Mouse (Mus musculus) forebrain, embryonic 11.5 days (tissue): ENCODE results near the gene Oxld1. TPM values are rescaled to one million over a fixed set of nuclear protein-coding genes. Genes with fewer than 3 reads are reported as not detected.
A peak's percentile ranks its signal among the peaks of the same experiment; 100 is the strongest.

ENCODE experiments used
- ATAC-seq: fragments of 200-750 bp; cut with Nextera tagmentation; replicated peaks from 2 replicates; pipeline ENCODE4 v1.8.0; 2017; ENCODE audit warnings: moderate TSS enrichment; ENCODE audit not compliant: low FRiP score
- DNase-seq: peaks from one replicate; pipeline ENCODE4 v3.0.0-alpha.2; 2017; ENCODE audit warnings: low spot score
- H3K27ac ChIP-seq: fragments of 300-500 bp; sonication (generic); 2 replicates; pipeline ENCODE4 v1.5.1; 2014; ENCODE audit warnings: low read depth, low read length
- H3K27me3 ChIP-seq: fragments of 300-500 bp; sonication (generic); 2 replicates; pipeline ENCODE4 v1.6.1; 2014; ENCODE audit warnings: mild to moderate bottlenecking, low read length, mixed read lengths; ENCODE audit not compliant: control insufficient read depth, insufficient read depth
- H3K36me3 ChIP-seq: fragments of 300-500 bp; sonication (generic); 2 replicates; pipeline ENCODE4 v1.6.1; 2014; ENCODE audit warnings: mild to moderate bottlenecking, low read length, moderate library complexity, mixed read lengths; ENCODE audit not compliant: control insufficient read depth, insufficient read depth
- H3K4me1 ChIP-seq: fragments of 300-500 bp; sonication (generic); replicated peaks from 2 replicates; pipeline ENCODE4 v1.6.1; 2014; ENCODE audit warnings: low read length, mixed read lengths; ENCODE audit not compliant: control insufficient read depth, insufficient read depth
- H3K4me2 ChIP-seq: fragments of 300-500 bp; sonication (generic); 2 replicates; pipeline ENCODE4 v1.6.1; 2014; ENCODE audit warnings: low read depth, mild to moderate bottlenecking, low read length, moderate library complexity, mixed read lengths; ENCODE audit not compliant: severe bottlenecking
- H3K4me3 ChIP-seq: fragments of 300-500 bp; sonication (generic); 2 replicates; pipeline ENCODE4 v1.5.1; 2014; ENCODE audit warnings: low read depth, low read length
- H3K9ac ChIP-seq: fragments of 300-500 bp; sonication (generic); 2 replicates; pipeline ENCODE4 v1.6.1; 2014; ENCODE audit warnings: low read length
- H3K9me3 ChIP-seq: fragments of 300-500 bp; sonication (generic); 2 replicates; pipeline ENCODE4 v1.6.1; 2016; ENCODE audit warnings: low read length, mixed read lengths; ENCODE audit not compliant: control insufficient read depth
- WGBS: fragments of 180-500 bp; shearing (Covaris S2); extraction: QIAGEN DNeasy Blood & Tissue Kit; methylation state at CpG from one replicate; pipeline ENCODE4 v1.1.7; 2014; 5-methylcytosine and 5-hydroxymethylcytosine counted together
- polyA plus RNA-seq: library from polyadenylated mRNA; unstranded; fragments of >200 nt; fragmentation: Nextera tagmentation; extraction: Ambion mirVana; gene quantifications from 2 replicates; pipeline ENCODE4 v1.2.1, GENCODE M21; 2014

The Oxld1 gene
- polyA plus RNA-seq, 1 experiment from 2014 or later, result 11.3 TPM

- peaks cover 2% of the 10 kb centered on the region; the same call in 1 of the 2 replicates for H3K36me3 ChIP-seq
- H3K4me2 ChIP-seq, result no peak overlapping the region
- no peak overlapping the region for H3K4me3 ChIP-seq
- no peaks in the 10 kb centered on the region for H3K9me3 ChIP-seq
- no peak overlapping the region for H3K9ac ChIP-seq
- DNase-seq (peak; percentile 44), ATAC-seq (no peak)
- WGBS, result 95% methylated on average over 12 of the region's 12 CpGs
- H3K4me1 ChIP-seq, result peaks cover 5% of the 10 kb centered on the region
- no peak overlapping the region for H3K27ac ChIP-seq
- no peaks in the 10 kb centered on the region for H3K27me3 ChIP-seq
Measured at GRCm38 (mm10) chr11:120498226-120498625, 40.4 kb upstream of the Oxld1 start.

- peaks cover 2% of the 10 kb centered on the region; the same call in 1 of the 2 replicates for H3K36me3 ChIP-seq
- no peaks in the 10 kb centered on the region for H3K27me3 ChIP-seq
- no peak overlapping the region for H3K27ac ChIP-seq
- no peak overlapping the region for H3K4me2 ChIP-seq
- peaks cover 11% of the 10 kb centered on the region for H3K4me1 ChIP-seq
- no peak overlapping the region for H3K4me3 ChIP-seq
- DNase-seq, result no peak
- no peak overlapping the region for H3K9ac ChIP-seq
- WGBS, result 96% methylated on average over 3 of the region's 3 CpGs
- ATAC-seq, result no peak
- no peaks in the 10 kb centered on the region for H3K9me3 ChIP-seq
Measured at GRCm38 (mm10) chr11:120497436-120497835, 39.6 kb upstream of the Oxld1 start.

GRCm38 (mm10) chr11:120493911-120494310, 36.0 kb upstream of the Oxld1 start:
- no peak for ATAC-seq
- Histone ChIP-seq H3K4me3 (no peak overlapping the region), H3K27me3 (no peaks in the 10 kb centered on the region), H3K4me2 (no peak overlapping the region), H3K27ac (no peak overlapping the region), H3K4me1 (peaks cover 20% of the 10 kb centered on the region), H3K9me3 (no peaks in the 10 kb centered on the region), H3K9ac (no peak overlapping the region), H3K36me3 (peaks cover 4% of the 10 kb centered on the region; the same call in 1 of the 2 replicates)
- no peak for DNase-seq
- WGBS, result 77% methylated on average over 3 of the region's 3 CpGs

GRCm38 (mm10) chr11:120493351-120493750, 35.5 kb upstream of the Oxld1 start:
- DNase-seq (no peak), ATAC-seq (no peak)
- Histone ChIP-seq H3K36me3 (peaks cover 8% of the 10 kb centered on the region; the same call in 1 of the 2 replicates), H3K9ac (peak overlapping the region; percentile 79), H3K27ac (no peak overlapping the region), H3K9me3 (no peaks in the 10 kb centered on the region), H3K4me2 (peak overlapping the region; percentile 74), H3K4me1 (peaks cover 20% of the 10 kb centered on the region), H3K4me3 (peak overlapping the region; percentile 92; the same call in 1 of the 2 replicates), H3K27me3 (no peaks in the 10 kb centered on the region)
- 75% methylated on average over 3 of the region's 3 CpGs for WGBS

- WGBS, result 25% methylated on average over 3 of the region's 3 CpGs
- peak overlapping the region; percentile 79 for H3K9ac ChIP-seq
- no peak overlapping the region for H3K27ac ChIP-seq
- no peaks in the 10 kb centered on the region for H3K9me3 ChIP-seq
- H3K27me3 ChIP-seq, result no peaks in the 10 kb centered on the region
- peaks cover 11% of the 10 kb centered on the region; the same call in 1 of the 2 replicates for H3K36me3 ChIP-seq
- no peak for DNase-seq
- no peak for ATAC-seq
- peak overlapping the region; percentile 92 for H3K4me3 ChIP-seq
- peak overlapping the region; percentile 74 for H3K4me2 ChIP-seq
- H3K4me1 ChIP-seq, result peaks cover 20% of the 10 kb centered on the region
Measured at GRCm38 (mm10) chr11:120492878-120493203, 35.0 kb upstream of the Oxld1 start.

GRCm38 (mm10) chr11:120492024-120492877, 34.4 kb upstream of the Oxld1 start:
- H3K36me3 ChIP-seq, result peaks cover 13% of the 10 kb centered on the region; the same call in 1 of the 2 replicates
- no peaks in the 10 kb centered on the region for H3K27me3 ChIP-seq
- peak overlapping the region; percentile 65; the same call in 1 of the 2 replicates for H3K27ac ChIP-seq
- 0% methylated on average over 48 of the region's 48 CpGs for WGBS
- no peaks in the 10 kb centered on the region for H3K9me3 ChIP-seq
- H3K4me2 ChIP-seq, result peak overlapping the region; percentile 74
- H3K9ac ChIP-seq, result peak overlapping the region; percentile 79
- peak overlapping the region; percentile 92 for H3K4me3 ChIP-seq
- ATAC-seq (no peak; the same call in none of the 2 replicates), DNase-seq (no peak)
- H3K4me1 ChIP-seq, result peaks cover 20% of the 10 kb centered on the region

- peaks cover 20% of the 10 kb centered on the region for H3K4me1 ChIP-seq
- H3K9me3 ChIP-seq, result no peaks in the 10 kb centered on the region
- under 1% methylated on average over 35 of the region's 35 CpGs for WGBS
- H3K4me3 ChIP-seq, result peak within 1 kb of the TSS; percentile 92
- peak within 1 kb of the TSS; percentile 65; the same call in 1 of the 2 replicates for H3K27ac ChIP-seq
- H3K9ac ChIP-seq, result peak within 1 kb of the TSS; percentile 79
- H3K36me3 ChIP-seq, result peaks cover 11% of the 10 kb centered on the region; the same call in 1 of the 2 replicates
- H3K4me2 ChIP-seq, result peak within 1 kb of the TSS; percentile 74
- ATAC-seq, result peak; percentile 90
- DNase-seq, result peak; percentile 93
- H3K27me3 ChIP-seq, result no peaks in the 10 kb centered on the region
Measured at GRCm38 (mm10) chr11:120491317-120492023, 33.6 kb upstream of the Oxld1 start, which contains the start of gene Slc25a10. Slc25a10 (plus strand) TSS chr11:120491840.

GRCm38 (mm10) chr11:120490291-120491046, 32.6 kb upstream of the Oxld1 start:
- Histone ChIP-seq H3K27me3 (no peaks in the 10 kb centered on the region), H3K27ac (peak overlapping the region; percentile 65; the same call in 1 of the 2 replicates), H3K4me2 (peak overlapping the region; percentile 74), H3K36me3 (peaks cover 11% of the 10 kb centered on the region; the same call in 1 of the 2 replicates), H3K9ac (peak overlapping the region; percentile 79; the same call in 1 of the 2 replicates), H3K4me1 (peaks cover 25% of the 10 kb centered on the region), H3K4me3 (0 out of 2 replicates have a peak overlapping the region, but pooled peaks have one; percentile 0), H3K9me3 (no peaks in the 10 kb centered on the region)
- no peak for DNase-seq
- ATAC-seq, result no peak
- 43% methylated on average over 4 of the region's 4 CpGs for WGBS
